Mouse (Mus musculus): ENCODE data around the gene Atraid. TPM values are rescaled to one million over a fixed set of nuclear protein-coding genes. Genes with fewer than 3 reads are reported as not detected.
"Not testable (repeated sequence)": the region's sequence is repeated elsewhere in the genome, so short reads cannot be mapped to it uniquely, and the experiment has no call there.

The Atraid gene
- total RNA-seq, 2 experiments from 2014 or later = 92.4 to 102 TPM

GRCm38 (mm10) chr5:31050427-31050826 is 2.3 kb downstream of the Atraid start:
- DNase-seq (ENCODE audit: low spot score in 2 of 2) = no peak

GRCm38 (mm10) chr5:31053728-31054127 is 5.6 kb downstream of the Atraid start:
- DNase-seq (ENCODE audit: low spot score in 2 of 2) = not testable (repeated sequence)

DNA sequence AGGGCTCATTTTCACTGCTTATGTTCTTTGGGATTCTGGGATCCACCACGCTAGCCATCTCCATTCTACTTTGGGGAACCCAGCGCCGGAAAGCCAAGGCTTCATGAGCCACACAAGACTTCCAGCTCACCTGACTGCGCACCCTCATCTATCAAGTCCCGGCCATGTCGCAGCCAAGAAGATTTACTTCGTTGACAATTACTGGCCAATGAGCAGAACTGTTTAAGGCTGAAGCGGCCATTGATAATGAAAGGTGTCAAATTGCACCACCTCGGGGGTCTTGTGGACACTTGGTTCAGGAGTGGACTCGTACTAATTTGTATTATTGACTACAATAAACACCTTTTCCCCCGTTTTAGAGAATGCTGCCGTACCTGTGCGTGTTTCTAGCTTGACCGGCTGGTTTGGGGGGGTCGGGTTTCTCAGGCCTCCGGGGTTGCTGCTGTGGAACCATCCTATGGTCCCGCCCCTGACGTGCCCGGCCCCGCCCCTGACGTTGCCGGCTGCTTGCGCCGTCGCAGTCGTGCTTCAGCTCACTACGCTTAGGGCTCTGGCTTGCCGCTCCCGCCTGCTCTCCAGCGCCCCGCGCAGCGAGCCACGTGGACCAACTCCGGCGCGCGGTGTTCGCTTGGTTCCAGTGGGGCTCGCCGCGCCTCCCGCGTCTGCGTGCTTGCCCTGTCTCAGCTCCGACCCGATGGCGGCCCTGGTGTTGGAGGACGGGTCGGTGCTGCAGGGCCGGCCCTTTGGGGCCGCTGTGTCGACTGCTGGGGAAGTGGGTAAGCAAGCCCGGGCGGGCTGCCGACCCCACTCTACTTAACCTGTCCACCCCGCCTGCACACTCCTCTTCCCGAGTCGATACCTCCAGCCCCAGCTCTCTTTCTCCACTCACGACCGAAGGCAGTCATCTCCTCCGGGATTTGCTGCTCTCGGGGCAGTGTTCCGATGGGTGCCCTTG is 6.4 kb downstream of the Atraid start, which contains the start of gene Cad:
Gene Cad (plus strand): TSS at position 520 of the 955 bp plus-strand sequence.
- peak; percentile 92 to 96 for DNase-seq (ENCODE audit: low spot score in 2 of 2)

GRCm38 (mm10) chr5:31055216-31056140 is 7.4 kb downstream of the Atraid start:
- no peak for DNase-seq (ENCODE audit: low spot score in 2 of 2)

- DNase-seq (ENCODE audit: low spot score in 2 of 2) = no peak
Observed at GRCm38 (mm10) chr5:31069810-31070209, 21.7 kb downstream of the Atraid start.

- DNase-seq (ENCODE audit: low spot score in 2 of 2) = no peak
Observed at GRCm38 (mm10) chr5:31071059-31071458, 22.9 kb downstream of the Atraid start.

GRCm38 (mm10) chr5:31071821-31072220 is 23.7 kb downstream of the Atraid start:
- DNase-seq (ENCODE audit: low spot score in 2 of 2) = no peak

DNA sequence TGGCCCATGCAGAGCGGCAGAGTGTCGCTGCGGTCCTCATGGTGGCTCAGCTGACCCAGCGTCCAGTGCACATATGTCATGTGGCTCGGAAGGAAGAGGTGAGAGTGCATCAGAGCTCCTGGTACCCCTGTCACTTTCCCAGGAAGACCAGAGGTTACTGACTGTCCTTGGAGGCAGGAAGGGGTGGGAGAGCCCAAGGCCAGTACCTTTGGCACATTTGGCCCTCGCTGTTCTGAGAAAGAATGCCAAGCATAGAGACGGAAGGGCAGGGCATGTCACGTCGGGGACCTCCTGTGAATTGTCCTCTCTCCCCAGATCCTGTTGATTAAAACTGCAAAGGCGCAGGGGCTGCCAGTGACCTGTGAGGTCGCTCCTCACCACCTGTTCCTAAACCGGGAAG is 25.1 kb downstream of the Atraid start:
- DNase-seq (ENCODE audit: low spot score in 2 of 2) = no peak

GRCm38 (mm10) chr5:31076346-31076745 is 28.2 kb downstream of the Atraid start:
- DNase-seq (ENCODE audit: low spot score in 2 of 2) = no peak

- no peak for DNase-seq (ENCODE audit: low spot score in 2 of 2)
Observed at GRCm38 (mm10) chr5:31080059-31080794, 32.1 kb downstream of the Atraid start.

GRCm38 (mm10) chr5:31080795-31081164 is 32.7 kb downstream of the Atraid start:
- DNase-seq (ENCODE audit: low spot score in 2 of 2) = no peak

GRCm38 (mm10) chr5:31081386-31081785 is 33.3 kb downstream of the Atraid start:
- DNase-seq (ENCODE audit: low spot score in 2 of 2) = no peak

DNA sequence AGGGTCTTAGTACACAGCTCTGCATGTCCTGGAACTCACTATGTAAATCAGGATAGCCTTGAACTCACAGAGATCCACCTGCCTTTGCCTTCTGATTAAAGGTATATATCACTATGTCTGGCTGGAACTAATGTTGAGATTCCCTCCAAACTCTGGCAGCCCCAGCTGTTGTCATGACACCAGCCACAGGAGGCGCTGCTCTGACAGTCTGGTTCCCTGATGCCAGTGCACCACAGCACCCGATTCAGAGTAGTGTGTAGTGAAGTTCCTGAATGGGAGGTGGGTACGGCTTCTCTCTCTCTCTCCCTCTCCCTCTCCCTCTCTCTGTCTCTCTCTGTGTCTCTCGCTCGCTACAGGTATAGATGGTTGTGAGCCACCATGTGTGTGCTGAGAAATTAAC is 34.2 kb downstream of the Atraid start:
- DNase-seq (ENCODE audit: low spot score in 2 of 2) = peak in 1 of 2 experiments; percentile 68

DNA sequence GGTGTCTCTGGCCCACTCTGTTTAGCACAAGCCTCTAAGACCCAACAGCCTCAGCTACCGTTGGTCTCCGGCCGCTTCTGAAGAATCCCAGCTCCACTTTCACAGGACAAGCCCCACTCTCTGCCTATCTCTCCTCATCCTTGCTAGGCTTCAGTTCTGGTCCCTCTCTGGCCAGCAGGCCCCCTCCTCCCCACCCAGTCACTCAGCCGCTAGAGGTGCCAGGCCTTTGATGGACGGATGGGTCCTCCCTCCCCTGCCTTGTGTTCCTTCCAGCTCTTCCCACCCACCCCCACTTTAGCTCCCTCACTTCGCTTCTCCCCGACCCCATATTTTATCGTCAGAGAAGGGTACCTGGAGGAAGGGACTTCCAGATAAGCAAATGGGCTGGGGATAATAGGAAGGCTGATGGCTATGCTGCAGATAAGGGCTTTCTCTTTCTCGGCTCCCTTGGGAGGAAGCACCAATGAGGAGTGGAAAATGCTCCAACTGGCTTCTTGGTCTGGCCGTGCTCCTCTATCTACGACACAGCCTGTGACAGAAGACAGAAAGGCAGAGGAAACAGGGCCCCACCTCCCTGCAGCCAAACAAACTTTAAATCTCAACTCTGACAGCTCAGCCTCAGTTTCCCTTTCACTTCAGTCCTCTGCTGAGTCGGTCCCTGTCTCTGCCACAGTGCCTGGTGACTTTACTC is 35.0 kb downstream of the Atraid start:
- DNase-seq (ENCODE audit: low spot score in 2 of 2) = no peak

DNA sequence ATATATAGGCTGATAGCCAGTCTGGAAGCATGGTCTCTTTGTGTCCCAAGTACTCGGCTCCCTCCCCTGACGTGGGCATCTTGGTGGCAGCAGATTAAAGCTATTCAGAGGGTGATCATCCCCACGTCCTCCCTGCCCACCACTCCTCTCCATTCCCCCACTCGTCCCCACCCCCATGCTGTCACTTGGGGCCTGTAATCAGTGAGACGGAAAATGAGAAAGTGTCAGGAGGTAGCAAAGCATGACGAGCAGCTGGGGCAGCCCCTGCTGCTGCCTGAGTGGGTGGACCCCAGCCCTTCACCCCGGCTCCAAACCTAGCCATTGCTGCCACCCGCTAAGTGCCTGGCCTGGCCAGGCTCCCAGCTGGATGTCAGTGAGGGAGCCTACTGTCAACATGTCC is 35.8 kb downstream of the Atraid start:
- DNase-seq (ENCODE audit: low spot score in 2 of 2) = no peak

GRCm38 (mm10) chr5:31086606-31087005 is 38.5 kb downstream of the Atraid start:
- DNase-seq (ENCODE audit: low spot score in 2 of 2) = no peak

DNA sequence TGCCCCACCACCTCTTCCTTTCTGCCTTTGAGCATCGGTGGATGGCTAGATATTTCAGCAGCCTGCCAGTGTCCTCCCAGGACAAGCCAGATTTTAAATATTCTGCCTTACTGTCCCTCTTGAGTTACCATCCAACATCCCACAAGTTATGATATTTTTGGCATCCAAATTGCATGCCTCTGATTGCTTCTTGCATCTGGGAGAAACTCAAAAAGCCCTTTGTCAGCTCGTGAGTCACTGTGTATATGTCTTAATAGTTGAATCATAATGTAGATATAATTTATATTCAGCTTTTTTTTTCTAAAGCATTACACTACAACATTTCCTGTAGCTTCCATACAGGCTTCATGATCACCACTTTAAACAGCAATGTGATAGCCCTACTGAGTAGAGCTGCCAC is 39.0 kb downstream of the Atraid start:
- no peak for DNase-seq (ENCODE audit: low spot score in 2 of 2)

GRCm38 (mm10) chr5:31092231-31092975 is 44.3 kb downstream of the Atraid start:
- no peak for DNase-seq (ENCODE audit: low spot score in 2 of 2)

DNA sequence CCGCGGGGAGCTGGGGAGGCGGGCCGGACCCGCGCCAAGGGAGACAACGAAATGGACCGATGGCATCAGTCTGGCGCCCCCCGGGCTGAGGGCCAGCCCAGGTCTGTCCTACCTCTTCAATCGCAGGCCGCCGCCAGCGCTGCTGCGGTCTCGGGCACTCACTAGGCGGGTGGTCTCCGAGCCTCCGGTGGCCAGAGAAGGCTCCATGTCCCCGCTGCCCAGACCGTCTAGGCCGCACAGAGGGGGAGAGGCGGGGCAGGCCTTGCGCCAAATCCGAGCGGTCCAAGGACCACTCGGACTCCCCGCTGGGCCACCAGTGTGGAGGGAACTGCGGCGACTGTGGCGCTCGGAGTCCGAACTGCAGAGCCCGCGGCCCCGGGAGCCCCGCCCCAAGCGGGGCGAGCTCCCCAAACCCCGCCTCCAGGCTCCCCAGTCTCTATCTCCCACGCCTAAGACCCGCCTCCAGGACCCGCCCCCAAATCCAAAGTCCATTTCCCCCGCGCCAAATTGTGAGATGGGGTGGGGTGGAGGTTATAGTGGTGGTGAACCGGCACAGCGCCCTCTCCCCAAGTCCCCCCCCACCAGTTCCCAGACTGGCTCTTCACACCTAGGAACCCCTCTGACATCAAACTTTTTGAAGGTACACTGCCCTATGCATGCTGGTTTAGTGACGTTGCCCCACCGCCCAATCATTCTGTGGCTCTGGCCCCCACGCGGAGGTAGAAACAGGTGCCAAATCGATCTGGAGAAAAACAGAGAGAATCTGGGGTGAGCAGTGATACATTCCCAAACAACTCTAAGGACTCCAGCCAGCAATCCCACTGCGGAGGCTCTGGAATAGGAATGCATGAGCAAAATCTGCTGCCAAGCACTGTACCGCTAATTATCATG is 45.3 kb downstream of the Atraid start:
- DNase-seq (ENCODE audit: low spot score in 2 of 2) = no peak

Measured in gastrocnemius, postnatal 4 days (tissue).